Mouse (Mus musculus): ENCODE measurements around the gene Heatr6. TPM values are rescaled to one million over a fixed set of nuclear protein-coding genes. Genes with fewer than 3 reads are reported as not detected.

The Heatr6 gene
- polyA plus RNA-seq, 1 experiment from 2014 or later: 18.1 TPM

DNA sequence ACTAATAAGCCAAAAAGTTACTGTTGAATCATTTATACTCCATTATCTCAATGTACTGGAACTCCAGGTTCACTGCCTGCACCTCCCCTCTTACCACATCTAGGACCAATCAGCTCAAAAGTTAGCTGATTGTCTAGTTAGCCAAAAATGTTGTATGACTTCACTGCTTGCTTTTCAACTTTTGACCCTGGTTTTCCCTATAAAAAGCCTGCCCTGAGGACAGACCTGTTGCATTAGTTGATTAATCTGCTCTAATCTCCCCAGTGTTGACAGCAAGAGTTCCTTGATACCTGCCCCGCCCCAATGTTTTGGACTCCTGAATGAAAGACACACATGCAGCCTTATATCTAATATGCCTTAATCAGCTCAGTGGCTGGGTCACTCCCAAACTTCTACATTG lies 22.4 kb upstream of the Heatr6 start:
- no peak overlapping the region for H3K4me2 ChIP-seq (ENCODE audit: low read depth, low read length)
- ATAC-seq: no peak
- H3K9ac ChIP-seq (ENCODE audit: low read depth, low read length): no peak overlapping the region
- no peak overlapping the region for H3K4me3 ChIP-seq (ENCODE audit: low read length)
- H3K36me3 ChIP-seq (ENCODE audit: control insufficient read depth, insufficient read depth, low read length): no peaks in the 10 kb centered on the region
- H3K9me3 ChIP-seq (ENCODE audit: control insufficient read depth, low read length): no peaks in the 10 kb centered on the region
- 97% methylated on average over 1 of the region's 1 CpGs for WGBS
- no peaks in the 10 kb centered on the region for H3K4me1 ChIP-seq (ENCODE audit: control insufficient read depth, insufficient read depth, low read length)
- no peak overlapping the region for H3K27ac ChIP-seq (ENCODE audit: low read length)
- H3K27me3 ChIP-seq (replicated peaks; ENCODE audit: control insufficient read depth, insufficient read depth, low read length): no peaks in the 10 kb centered on the region

- Histone ChIP-seq H3K4me3 (ENCODE audit: low read length) (no peak overlapping the region), H3K4me2 (ENCODE audit: low read depth, low read length) (no peak overlapping the region), H3K36me3 (ENCODE audit: control insufficient read depth, insufficient read depth, low read length) (no peaks in the 10 kb centered on the region), H3K9me3 (ENCODE audit: control insufficient read depth, low read length) (no peaks in the 10 kb centered on the region), H3K9ac (ENCODE audit: low read depth, low read length) (no peak overlapping the region), H3K27ac (ENCODE audit: low read length) (no peak overlapping the region), H3K4me1 (ENCODE audit: control insufficient read depth, insufficient read depth, low read length) (no peaks in the 10 kb centered on the region), H3K27me3 (replicated peaks; ENCODE audit: control insufficient read depth, insufficient read depth, low read length) (no peaks in the 10 kb centered on the region)
- WGBS: 85% methylated on average over 5 of the region's 5 CpGs
- ATAC-seq: no peak
Measured at GRCm38 (mm10) chr11:83733071-83733640, 20.3 kb upstream of the Heatr6 start.

- no peak overlapping the region for H3K4me2 ChIP-seq (ENCODE audit: low read depth, low read length)
- H3K27me3 ChIP-seq (replicated peaks; ENCODE audit: control insufficient read depth, insufficient read depth, low read length): no peaks in the 10 kb centered on the region
- H3K4me1 ChIP-seq (ENCODE audit: control insufficient read depth, insufficient read depth, low read length): no peaks in the 10 kb centered on the region
- no peak overlapping the region for H3K9ac ChIP-seq (ENCODE audit: low read depth, low read length)
- no peak overlapping the region for H3K27ac ChIP-seq (ENCODE audit: low read length)
- H3K4me3 ChIP-seq (ENCODE audit: low read length): no peak overlapping the region
- no peak for ATAC-seq
- WGBS: 79% methylated on average over 1 of the region's 1 CpGs
- no peaks in the 10 kb centered on the region for H3K36me3 ChIP-seq (ENCODE audit: control insufficient read depth, insufficient read depth, low read length)
- H3K9me3 ChIP-seq (ENCODE audit: control insufficient read depth, low read length): no peaks in the 10 kb centered on the region
Measured at GRCm38 (mm10) chr11:83734215-83734614, 19.3 kb upstream of the Heatr6 start.

- H3K9me3 ChIP-seq (ENCODE audit: control insufficient read depth, low read length): no peaks in the 10 kb centered on the region
- H3K9ac ChIP-seq (ENCODE audit: low read depth, low read length): no peak overlapping the region
- 84% methylated on average over 2 of the region's 2 CpGs for WGBS
- no peak overlapping the region for H3K4me3 ChIP-seq (ENCODE audit: low read length)
- no peaks in the 10 kb centered on the region for H3K27me3 ChIP-seq (replicated peaks; ENCODE audit: control insufficient read depth, insufficient read depth, low read length)
- ATAC-seq: no peak
- H3K4me1 ChIP-seq (ENCODE audit: control insufficient read depth, insufficient read depth, low read length): no peaks in the 10 kb centered on the region
- no peak overlapping the region for H3K27ac ChIP-seq (ENCODE audit: low read length)
- H3K4me2 ChIP-seq (ENCODE audit: low read depth, low read length): no peak overlapping the region
- no peaks in the 10 kb centered on the region for H3K36me3 ChIP-seq (ENCODE audit: control insufficient read depth, insufficient read depth, low read length)
Measured at GRCm38 (mm10) chr11:83735881-83736280, 17.6 kb upstream of the Heatr6 start.

GRCm38 (mm10) chr11:83737109-83737558 lies 16.4 kb upstream of the Heatr6 start:
- H3K4me2 ChIP-seq (ENCODE audit: low read depth, low read length): no peak overlapping the region
- no peaks in the 10 kb centered on the region for H3K27me3 ChIP-seq (replicated peaks; ENCODE audit: control insufficient read depth, insufficient read depth, low read length)
- no peaks in the 10 kb centered on the region for H3K36me3 ChIP-seq (ENCODE audit: control insufficient read depth, insufficient read depth, low read length)
- H3K4me1 ChIP-seq (ENCODE audit: control insufficient read depth, insufficient read depth, low read length): no peaks in the 10 kb centered on the region
- H3K9ac ChIP-seq (ENCODE audit: low read depth, low read length): no peak overlapping the region
- WGBS: 82% methylated on average over 3 of the region's 3 CpGs
- no peak overlapping the region for H3K27ac ChIP-seq (ENCODE audit: low read length)
- no peak overlapping the region for H3K4me3 ChIP-seq (ENCODE audit: low read length)
- ATAC-seq: no peak
- H3K9me3 ChIP-seq (ENCODE audit: control insufficient read depth, low read length): no peaks in the 10 kb centered on the region

DNA sequence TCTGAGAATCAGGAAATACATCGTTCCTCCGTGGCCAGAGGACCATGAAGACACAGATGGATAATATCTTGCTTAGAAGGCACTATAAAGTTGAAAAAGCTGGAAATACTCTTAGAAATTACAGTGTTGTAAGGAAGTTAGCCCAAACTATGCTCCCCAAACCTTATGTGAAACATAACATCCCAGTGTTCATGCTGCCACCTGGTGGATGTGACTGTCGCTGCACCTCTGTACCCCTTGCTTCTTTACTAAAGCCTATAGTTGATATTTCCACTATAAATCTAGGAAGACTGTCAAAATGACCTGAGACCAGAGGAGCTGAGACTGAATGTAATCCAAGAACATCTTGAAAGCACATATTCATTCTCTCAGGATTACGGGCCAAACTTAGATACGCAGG lies 14.3 kb upstream of the Heatr6 start:
- no peaks in the 10 kb centered on the region for H3K9me3 ChIP-seq (ENCODE audit: control insufficient read depth, low read length)
- H3K27ac ChIP-seq (ENCODE audit: low read length): no peak overlapping the region
- 22% methylated on average over 5 of the region's 5 CpGs for WGBS
- H3K9ac ChIP-seq (ENCODE audit: low read depth, low read length): no peak overlapping the region
- ATAC-seq: no peak
- no peaks in the 10 kb centered on the region for H3K4me1 ChIP-seq (ENCODE audit: control insufficient read depth, insufficient read depth, low read length)
- H3K27me3 ChIP-seq (replicated peaks; ENCODE audit: control insufficient read depth, insufficient read depth, low read length): no peaks in the 10 kb centered on the region
- no peaks in the 10 kb centered on the region for H3K36me3 ChIP-seq (ENCODE audit: control insufficient read depth, insufficient read depth, low read length)
- H3K4me3 ChIP-seq (ENCODE audit: low read length): no peak overlapping the region
- H3K4me2 ChIP-seq (ENCODE audit: low read depth, low read length): no peak overlapping the region

GRCm38 (mm10) chr11:83740443-83740991 lies 13.0 kb upstream of the Heatr6 start:
- ATAC-seq: no peak
- Histone ChIP-seq H3K4me3 (ENCODE audit: low read length) (no peak overlapping the region), H3K4me2 (ENCODE audit: low read depth, low read length) (no peak overlapping the region), H3K9me3 (ENCODE audit: control insufficient read depth, low read length) (no peaks in the 10 kb centered on the region), H3K36me3 (ENCODE audit: control insufficient read depth, insufficient read depth, low read length) (no peaks in the 10 kb centered on the region), H3K9ac (ENCODE audit: low read depth, low read length) (no peak overlapping the region), H3K27ac (ENCODE audit: low read length) (no peak overlapping the region), H3K4me1 (ENCODE audit: control insufficient read depth, insufficient read depth, low read length) (no peaks in the 10 kb centered on the region), H3K27me3 (replicated peaks; ENCODE audit: control insufficient read depth, insufficient read depth, low read length) (no peaks in the 10 kb centered on the region)
- 82% methylated on average over 4 of the region's 4 CpGs for WGBS

- no peak overlapping the region for H3K27ac ChIP-seq (ENCODE audit: low read length)
- H3K9ac ChIP-seq (ENCODE audit: low read depth, low read length): no peak overlapping the region
- no peaks in the 10 kb centered on the region for H3K36me3 ChIP-seq (ENCODE audit: control insufficient read depth, insufficient read depth, low read length)
- H3K9me3 ChIP-seq (ENCODE audit: control insufficient read depth, low read length): no peaks in the 10 kb centered on the region
- no peak overlapping the region for H3K4me2 ChIP-seq (ENCODE audit: low read depth, low read length)
- H3K4me3 ChIP-seq (ENCODE audit: low read length): no peak overlapping the region
- no peak for ATAC-seq
- no peaks in the 10 kb centered on the region for H3K27me3 ChIP-seq (replicated peaks; ENCODE audit: control insufficient read depth, insufficient read depth, low read length)
- WGBS: 57% methylated on average over 5 of the region's 5 CpGs
- H3K4me1 ChIP-seq (ENCODE audit: control insufficient read depth, insufficient read depth, low read length): no peaks in the 10 kb centered on the region
Measured at GRCm38 (mm10) chr11:83741841-83742240, 11.7 kb upstream of the Heatr6 start.

DNA sequence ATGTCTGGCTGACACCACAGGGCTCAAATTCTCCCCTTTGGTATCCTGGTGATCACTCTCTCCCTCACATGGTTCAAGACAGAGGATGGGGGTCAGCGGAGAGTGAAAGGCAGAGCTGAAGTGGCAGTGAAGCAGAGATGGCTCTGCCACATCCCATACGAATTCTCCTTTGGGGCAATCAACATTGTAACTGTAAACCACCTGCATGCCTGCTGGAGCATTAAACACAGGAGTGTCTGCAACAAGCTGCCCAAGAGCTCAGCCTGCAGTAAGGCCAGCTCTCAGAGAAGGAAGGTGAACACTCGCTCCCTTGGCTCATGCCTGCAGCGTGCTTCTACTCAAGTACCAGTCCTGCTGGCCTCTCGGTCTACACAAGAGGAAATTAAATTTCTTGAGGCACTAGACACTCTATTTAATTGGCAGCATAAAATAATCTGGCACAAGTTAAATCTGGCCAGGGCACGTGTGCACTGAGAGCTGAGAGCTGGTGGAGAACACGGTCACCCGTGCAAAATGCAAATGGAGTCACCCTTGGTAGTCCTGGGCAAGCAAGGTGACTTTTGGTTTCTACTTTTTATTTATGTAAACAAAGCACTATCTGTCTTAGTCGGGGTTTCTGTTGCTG lies 10.7 kb upstream of the Heatr6 start:
- Histone ChIP-seq H3K4me1 (ENCODE audit: control insufficient read depth, insufficient read depth, low read length) (no peaks in the 10 kb centered on the region), H3K27me3 (replicated peaks; ENCODE audit: control insufficient read depth, insufficient read depth, low read length) (no peaks in the 10 kb centered on the region), H3K36me3 (ENCODE audit: control insufficient read depth, insufficient read depth, low read length) (no peaks in the 10 kb centered on the region), H3K27ac (ENCODE audit: low read length) (no peak overlapping the region), H3K4me2 (ENCODE audit: low read depth, low read length) (no peak overlapping the region), H3K9me3 (ENCODE audit: control insufficient read depth, low read length) (no peaks in the 10 kb centered on the region), H3K9ac (ENCODE audit: low read depth, low read length) (no peak overlapping the region), H3K4me3 (ENCODE audit: low read length) (no peak overlapping the region)
- ATAC-seq: no peak
- WGBS: 69% methylated on average over 9 of the region's 9 CpGs

Data from intestine, embryonic 16.5 days (tissue).